Mouse (Mus musculus) bone marrow, adult 2 months (tissue): Measurements from ENCODE around the gene Dip2a.

Source experiments
- CTCF ChIP-seq: fragments of 200-500 bp; IDR thresholded peaks from 2 replicates; pipeline ENCODE4 v1.5.1; 2011; ENCODE audit warnings: low read length, control low read depth; ENCODE audit not compliant: control insufficient read depth, insufficient read depth
- POLR2A ChIP-seq: fragments of 200-500 bp; IDR thresholded peaks from 2 replicates; pipeline ENCODE4 v1.6.1; 2011; ENCODE audit warnings: low read depth, mild to moderate bottlenecking, control low read depth, low read length, borderline replicate concordance; ENCODE audit not compliant: control insufficient read depth

DNA sequence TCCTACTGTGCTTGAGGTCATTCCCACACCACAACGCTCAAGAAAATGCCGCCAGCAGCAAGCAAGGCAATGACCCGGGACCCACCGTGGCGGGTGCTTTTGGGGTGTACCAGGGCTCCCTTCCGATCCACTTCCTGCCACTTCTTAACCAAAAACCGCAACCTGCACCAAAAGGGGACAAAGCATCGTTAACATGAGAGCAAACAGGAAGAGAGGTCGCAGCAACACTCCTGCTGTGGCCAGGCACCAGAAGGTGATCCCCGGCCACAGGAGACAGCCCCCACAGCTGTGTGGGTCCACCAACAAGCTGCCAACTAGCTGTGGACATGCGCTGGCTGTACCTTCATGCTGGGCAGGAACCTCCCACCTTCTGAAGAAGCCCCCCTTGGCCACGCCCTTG lies 9.9 kb upstream of the Dip2a start:
- no peak for TF ChIP-seq POLR2A
- no peak for TF ChIP-seq CTCF
